Mouse (Mus musculus) cortical plate, adult 2 months (tissue): ENCODE data around the gene Shroom4.

Source experiments
- CTCF ChIP-seq: fragments of 200-500 bp; IDR thresholded peaks from 2 replicates; pipeline ENCODE4 v1.5.1; 2011; ENCODE audit warnings: mild to moderate bottlenecking, control low read depth, low read length; ENCODE audit not compliant: insufficient read depth; ENCODE audit errors: extremely low read depth
- POLR2A ChIP-seq: fragments of 200-500 bp; IDR thresholded peaks from 2 replicates; pipeline ENCODE4 v1.6.1; 2011; ENCODE audit warnings: mild to moderate bottlenecking, low read length, control low read depth; ENCODE audit not compliant: insufficient read depth; ENCODE audit errors: extremely low read depth

GRCm38 (mm10) chrX:6536636-6537035 lies 137.0 kb downstream of the Shroom4 start:
- TF ChIP-seq POLR2A (no peak), CTCF (no peak)
